Mouse (Mus musculus) MEL (cell line): Measurements from ENCODE around the gene Narf. TPM values are rescaled to one million over a fixed set of nuclear protein-coding genes. Genes with fewer than 3 reads are reported as not detected.

Experiments
- DNase-seq: peaks from one replicate; pipeline ENCODE4 v3.0.0; 2011; ENCODE audit warnings: low read depth, low spot score
- H3K27ac ChIP-seq: 2 replicates; pipeline ENCODE4 v1.5.1; 2012; ENCODE audit warnings: low read depth, mild to moderate bottlenecking, control low read depth, low read length, moderate library complexity; ENCODE audit not compliant: control insufficient read depth
- H3K27me3 ChIP-seq, 2 experiments: fragments of 150-350 bp in 1 of 2; sonication (generic) in 1 of 2; 2 replicates each; pipeline ENCODE4 v1.6.1; 2012; ENCODE audit warnings: low read length in 2 of 2, mild to moderate bottlenecking in 2 of 2, improper control_type of control experiment in 1 of 2, moderate library complexity in 1 of 2; ENCODE audit not compliant: insufficient read depth in 2 of 2, control insufficient read depth in 1 of 2
- H3K36me3 ChIP-seq, 2 experiments: 2 replicates each; pipeline ENCODE4 v1.6.1; 2012 to 2014; ENCODE audit warnings: low read length in 2 of 2, improper control_type of control experiment in 1 of 2, inconsistent platforms in 1 of 2, mild to moderate bottlenecking in 1 of 2; ENCODE audit not compliant: insufficient read depth in 2 of 2, control insufficient read depth in 1 of 2
- H3K4me1 ChIP-seq, 2 experiments: fragments of 150-350 bp in 1 of 2; sonication (generic) in 1 of 2; 2 replicates each; pipeline ENCODE4 v1.6.1; 2012; ENCODE audit warnings: low read length in 2 of 2, improper control_type of control experiment in 1 of 2, mild to moderate bottlenecking in 1 of 2; ENCODE audit not compliant: insufficient read depth in 2 of 2, control insufficient read depth in 1 of 2
- H3K4me3 ChIP-seq, 2 experiments: fragments of 150-350 bp in 1 of 2; sonication (generic) in 1 of 2; 2 replicates each; pipeline ENCODE4 v1.5.1; 2012; ENCODE audit warnings: low read depth in 2 of 2, low read length in 2 of 2, mild to moderate bottlenecking in 2 of 2, moderate library complexity in 2 of 2, control low read depth in 1 of 2, improper control_type of control experiment in 1 of 2; ENCODE audit not compliant: control insufficient read depth in 1 of 2, insufficient read depth in 1 of 2
- H3K79me2 ChIP-seq: 2 replicates; pipeline ENCODE4 v1.6.1; 2012; ENCODE audit warnings: mild to moderate bottlenecking, low read length, moderate library complexity; ENCODE audit not compliant: control insufficient read depth, poor library complexity, insufficient read depth
- H3K9ac ChIP-seq: 2 replicates; pipeline ENCODE4 v1.6.1; 2012; ENCODE audit warnings: low read depth, mild to moderate bottlenecking, control low read depth, low read length, moderate library complexity; ENCODE audit not compliant: control insufficient read depth, poor library complexity, severe bottlenecking
- H3K9me3 ChIP-seq: fragments of 150-350 bp; sonication (generic); replicated peaks from 2 replicates; pipeline ENCODE4 v1.6.1; 2012; ENCODE audit warnings: mild to moderate bottlenecking, low read length, improper control_type of control experiment, moderate library complexity; ENCODE audit not compliant: insufficient read depth
- CHD2 ChIP-seq: IDR thresholded peaks from 2 replicates; pipeline ENCODE4 v1.6.1; 2011; ENCODE audit warnings: low read length, improper control_type of control experiment
- E2F4 ChIP-seq: IDR thresholded peaks from 2 replicates; pipeline ENCODE4 v1.6.1; 2011; ENCODE audit warnings: low read depth, low read length, improper control_type of control experiment, borderline replicate concordance
- ELF1 ChIP-seq: IDR thresholded peaks from 2 replicates; pipeline ENCODE4 v1.6.1; 2014; ENCODE audit warnings: low read depth, mild to moderate bottlenecking, inconsistent platforms, low read length, improper control_type of control experiment, moderate library complexity
- EP300 ChIP-seq, 2 experiments: IDR thresholded peaks; 2 replicates each; pipeline ENCODE4 v1.6.1; 2011; ENCODE audit warnings: improper control_type of control experiment in 2 of 2, low read length in 2 of 2, low read depth in 1 of 2, mild to moderate bottlenecking in 1 of 2
- GABPA ChIP-seq: IDR thresholded peaks from 2 replicates; pipeline ENCODE4 v1.6.1; 2012; ENCODE audit warnings: low read depth, mild to moderate bottlenecking, inconsistent platforms, low read length, improper control_type of control experiment, moderate library complexity
- GATA1 ChIP-seq: IDR thresholded peaks from 2 replicates; pipeline ENCODE4 v1.6.1; 2011; ENCODE audit warnings: low read depth, low read length, improper control_type of control experiment
- HCFC1 ChIP-seq: IDR thresholded peaks from 2 replicates; pipeline ENCODE4 v1.6.1; 2012; ENCODE audit warnings: low read depth, mild to moderate bottlenecking, inconsistent platforms, low read length, improper control_type of control experiment, moderate library complexity
- KAT2A ChIP-seq: conservative IDR thresholded peaks from 2 replicates; pipeline ENCODE4 v1.6.1; 2012; ENCODE audit warnings: low read depth, low read length, improper control_type of control experiment, inconsistent platforms
- MAX ChIP-seq: IDR thresholded peaks from 2 replicates; pipeline ENCODE4 v1.6.1; 2011; ENCODE audit warnings: low read length, improper control_type of control experiment
- MAZ ChIP-seq: IDR thresholded peaks from 2 replicates; pipeline ENCODE4 v1.6.1; 2012; ENCODE audit warnings: low read depth, mild to moderate bottlenecking, inconsistent platforms, low read length, improper control_type of control experiment
- MYB ChIP-seq: IDR thresholded peaks from 2 replicates; pipeline ENCODE4 v1.6.1; 2011; ENCODE audit warnings: mild to moderate bottlenecking, low read depth, low read length, improper control_type of control experiment
- MYC ChIP-seq: IDR thresholded peaks from 2 replicates; pipeline ENCODE4 v1.6.1; 2011; ENCODE audit warnings: low read depth, mild to moderate bottlenecking, low read length, improper control_type of control experiment, moderate library complexity
- NELFE ChIP-seq: IDR thresholded peaks from 2 replicates; pipeline ENCODE4 v1.6.1; 2011; ENCODE audit warnings: low read depth, low read length, improper control_type of control experiment
- NRF1 ChIP-seq: IDR thresholded peaks from 2 replicates; pipeline ENCODE4 v1.6.1; 2014; ENCODE audit warnings: low read depth, mild to moderate bottlenecking, inconsistent platforms, low read length, improper control_type of control experiment, moderate library complexity; ENCODE audit not compliant: poor library complexity, insufficient read depth, severe bottlenecking
- POLR2AphosphoS5 ChIP-seq: IDR thresholded peaks from 2 replicates; pipeline ENCODE4 v1.6.1; 2012; ENCODE audit warnings: low read depth, borderline replicate concordance, mild to moderate bottlenecking, inconsistent platforms, low read length, moderate library complexity, mixed read lengths
- SIN3A ChIP-seq: IDR thresholded peaks from 2 replicates; pipeline ENCODE4 v1.6.1; 2012; ENCODE audit warnings: low read length, improper control_type of control experiment, inconsistent platforms
- TAL1 ChIP-seq: IDR thresholded peaks from 2 replicates; pipeline ENCODE4 v1.6.1; 2012; ENCODE audit warnings: mild to moderate bottlenecking, inconsistent platforms, low read length, moderate library complexity, mixed read lengths
- TCF12 ChIP-seq: IDR thresholded peaks from 2 replicates; pipeline ENCODE4 v1.6.1; 2014; ENCODE audit warnings: low read depth, mild to moderate bottlenecking, inconsistent platforms, low read length, improper control_type of control experiment, moderate library complexity
- USF2 ChIP-seq, 2 experiments: IDR thresholded peaks; 2 replicates each; pipeline ENCODE4 v1.6.1; 2011 to 2012; ENCODE audit warnings: improper control_type of control experiment in 2 of 2, low read length in 2 of 2, borderline replicate concordance in 1 of 2, inconsistent platforms in 1 of 2, low read depth in 1 of 2, mild to moderate bottlenecking in 1 of 2; ENCODE audit not compliant: insufficient read depth in 1 of 2
- ZKSCAN1 ChIP-seq: IDR thresholded peaks from 2 replicates; pipeline ENCODE4 v1.6.1; 2012; ENCODE audit warnings: low read depth, mild to moderate bottlenecking, inconsistent platforms, low read length, improper control_type of control experiment, moderate library complexity
- polyA plus RNA-seq, 2 experiments: library from polyadenylated mRNA; stranded (reverse) in 1 of 2; unstranded in 1 of 2; fragments of >175 nt in 1 of 2; fragments of >200 nt in 1 of 2; gene quantifications; 2 replicates each; pipeline versions ENCODE4 v1.2.1 to v1.2.4; 2012; ENCODE audit warnings: low replicate concordance in 2 of 2, low read depth in 1 of 2; ENCODE audit not compliant: insufficient read length in 2 of 2, insufficient read depth in 1 of 2, missing spikeins in 1 of 2
- total RNA-seq: library from RNA; depleted of rRNA; stranded (reverse); fragments of 300-350 nt; gene quantifications from 2 replicates; pipeline ENCODE4 v1.2.3, GENCODE M21; 2012

Narf gene
- total and polyA plus RNA-seq, 3 experiments = 31.9 to 44.9 TPM; not detected in 1

GRCm38 (mm10) chr11:121193415-121193814, 43.6 kb upstream of the Narf start:
- no peaks in the 10 kb centered on the region for H3K9me3 ChIP-seq
- TF ChIP-seq KAT2A = no peak
- TF ChIP-seq HCFC1 = no peak
- TF ChIP-seq, all 39 proteins: peak for 0
- H3K27me3 ChIP-seq = no peaks in the 10 kb centered on the region
- H3K36me3 ChIP-seq = no peaks in the 10 kb centered on the region
- H3K79me2 ChIP-seq = no peaks in the 10 kb centered on the region
- H3K4me3 ChIP-seq = no peak overlapping the region
- no peak for DNase-seq
- no peak overlapping the region for H3K9ac ChIP-seq
- no peaks in the 10 kb centered on the region for H3K4me1 ChIP-seq
- no peak overlapping the region for H3K27ac ChIP-seq

GRCm38 (mm10) chr11:121198622-121199021, 38.4 kb upstream of the Narf start:
- no peak for TF ChIP-seq TCF12
- no peak for TF ChIP-seq MYB
- TF ChIP-seq SIN3A = no peak
- no peak for TF ChIP-seq MAZ
- TF ChIP-seq GATA1 = no peak
- no peak for TF ChIP-seq NRF1
- TF ChIP-seq ZKSCAN1 = no peak
- TF ChIP-seq GABPA = no peak
- TF ChIP-seq ELF1 = no peak
- Histone ChIP-seq H3K4me1 (peaks cover 0 to 2% of the 10 kb centered on the region in 2 experiments; a peak in 1 of 4 replicates), H3K27ac (no peak overlapping the region), H3K9ac (no peak overlapping the region), H3K79me2 (no peaks in the 10 kb centered on the region), H3K36me3 (no peaks in the 10 kb centered on the region), H3K9me3 (no peaks in the 10 kb centered on the region), H3K27me3 (no peaks in the 10 kb centered on the region), H3K4me3 (no peak overlapping the region)
- no peak for DNase-seq

- H3K9me3 ChIP-seq = no peaks in the 10 kb centered on the region
- H3K4me1 ChIP-seq = peaks cover 0 to 4% of the 10 kb centered on the region in 2 experiments; a peak in 1 of 4 replicates
- DNase-seq = no peak
- no peak overlapping the region for H3K27ac ChIP-seq
- H3K27me3 ChIP-seq = no peaks in the 10 kb centered on the region
- no peaks in the 10 kb centered on the region; the same call in 1 of the 2 replicates for H3K79me2 ChIP-seq
- H3K36me3 ChIP-seq = no peaks in the 10 kb centered on the region
- no peak overlapping the region for H3K4me3 ChIP-seq
- no peak overlapping the region for H3K9ac ChIP-seq
- TF ChIP-seq EP300 (IDR thresholded peaks at IDR 0.05; ENCODE audit: low read depth in 1 of 2, low read length in 2 of 2) = no peak
- TF ChIP-seq MAX = no peak
- TF ChIP-seq USF2 (IDR thresholded peaks at IDR 0.05; ENCODE audit: borderline replicate concordance in 1 of 2, insufficient read depth in 1 of 2, low read depth in 1 of 2, low read length in 2 of 2) = no peak
- no peak for TF ChIP-seq ZKSCAN1
- no peak for TF ChIP-seq MYC
- TF ChIP-seq MAZ = no peak
- no peak for TF ChIP-seq CHD2
- no peak for TF ChIP-seq TAL1
- TF ChIP-seq NELFE = no peak
- no peak for TF ChIP-seq E2F4
- no peak for TF ChIP-seq GABPA
- TF ChIP-seq POLR2AphosphoS5 = no peak
Observed at GRCm38 (mm10) chr11:121199851-121200250, 37.2 kb upstream of the Narf start.
